Mouse (Mus musculus) C2C12 (cell line): Measurements from ENCODE around the gene Tmem98. TPM values are rescaled to one million over a fixed set of nuclear protein-coding genes. Genes with fewer than 3 reads are reported as not detected.

Experiments
- H3K27me3 ChIP-seq: one replicate; pipeline ENCODE4 v1.6.1; 2011; ENCODE audit not compliant: control insufficient read depth, insufficient read depth, insufficient read length
- H3K36me3 ChIP-seq: one replicate; pipeline ENCODE4 v1.6.1; 2011; ENCODE audit not compliant: control insufficient read depth, insufficient read depth
- H3K4me3 ChIP-seq: one replicate; pipeline ENCODE4 v1.5.1; 2011; ENCODE audit warnings: mild to moderate bottlenecking, control low read depth; ENCODE audit not compliant: poor library complexity, insufficient read depth, severe bottlenecking
- H3K79me2 ChIP-seq: one replicate; pipeline ENCODE4 v1.6.1; 2011; ENCODE audit not compliant: control insufficient read depth, insufficient read depth
- H3K79me3 ChIP-seq: one replicate; pipeline ENCODE4 v1.6.1; 2011; ENCODE audit warnings: low read depth, control low read depth
- H3ac ChIP-seq: one replicate; pipeline ENCODE3; 2011; ENCODE audit warnings: low read depth; ENCODE audit not compliant: control insufficient read depth, insufficient read length
- CEBPB ChIP-seq: IDR thresholded peaks from one replicate; pipeline ENCODE4 v1.6.1; 2011; ENCODE audit warnings: low read depth, mild to moderate bottlenecking, control low read depth, moderate library complexity
- CTCF ChIP-seq: IDR thresholded peaks from one replicate; pipeline ENCODE4 v1.5.1; 2011; ENCODE audit not compliant: control insufficient read depth, insufficient read depth, insufficient read length
- FOSL1 ChIP-seq: IDR thresholded peaks from one replicate; pipeline ENCODE4 v1.8.0; 2011; ENCODE audit warnings: mild to moderate bottlenecking, low read length; ENCODE audit not compliant: poor library complexity, insufficient read depth, severe bottlenecking
- MAX ChIP-seq: IDR thresholded peaks from one replicate; pipeline ENCODE4 v1.6.1; 2011; ENCODE audit warnings: mild to moderate bottlenecking, control low read depth
- MYOD1 ChIP-seq: IDR thresholded peaks from one replicate; pipeline ENCODE4 v1.6.1; 2011; ENCODE audit warnings: low read depth; ENCODE audit not compliant: control insufficient read depth, insufficient read length
- MYOG ChIP-seq: IDR thresholded peaks from one replicate; pipeline ENCODE4 v1.6.1; 2011; ENCODE audit not compliant: control insufficient read depth, insufficient read length; ENCODE audit errors: extremely low read depth
- USF1 ChIP-seq: IDR thresholded peaks from one replicate; pipeline ENCODE4 v1.6.1; 2011; ENCODE audit warnings: low read depth, mild to moderate bottlenecking, control low read depth, moderate library complexity
- polyA plus RNA-seq: library from polyadenylated mRNA; unstranded; fragments of >200 nt; fragmentation: generic; extraction: Trizol; gene quantifications from one replicate; pipeline ENCODE4 v1.2.1, GENCODE M21; 2012; ENCODE audit warnings: missing spikeins

The Tmem98 gene
- polyA plus RNA-seq, 1 experiment, result 93.3 TPM

- no peaks in the 10 kb centered on the region for H3K36me3 ChIP-seq
- H3K4me3 ChIP-seq, result no peak overlapping the region
- no peaks in the 10 kb centered on the region for H3K27me3 ChIP-seq
- H3K79me3 ChIP-seq, result no peaks in the 10 kb centered on the region
- TF ChIP-seq USF1 (no peak), MYOD1 (no peak), CEBPB (no peak), MAX (no peak), CTCF (no peak), MYOG (no peak), FOSL1 (no peak)
- H3ac ChIP-seq, result no peak overlapping the region
- H3K79me2 ChIP-seq, result no peaks in the 10 kb centered on the region
Measured at GRCm38 (mm10) chr11:80778157-80778556, 31.8 kb upstream of the Tmem98 start.

- H3K27me3 ChIP-seq, result no peaks in the 10 kb centered on the region
- peak overlapping the region; percentile 52 for H3ac ChIP-seq
- no peaks in the 10 kb centered on the region for H3K36me3 ChIP-seq
- TF ChIP-seq CTCF, result no peak
- no peak for TF ChIP-seq MAX
- TF ChIP-seq CEBPB, result no peak
- TF ChIP-seq MYOD1, result no peak
- no peak for TF ChIP-seq MYOG
- TF ChIP-seq USF1, result no peak
- no peak for TF ChIP-seq FOSL1
- H3K79me2 ChIP-seq, result no peaks in the 10 kb centered on the region
- no peaks in the 10 kb centered on the region for H3K79me3 ChIP-seq
- peak overlapping the region; percentile 48 for H3K4me3 ChIP-seq
Measured at GRCm38 (mm10) chr11:80778916-80779526, 31.0 kb upstream of the Tmem98 start.

- no peaks in the 10 kb centered on the region for H3K27me3 ChIP-seq
- TF ChIP-seq FOSL1 (no peak), MYOD1 (no peak), MAX (peak; percentile 63), USF1 (no peak), CEBPB (no peak), MYOG (no peak), CTCF (peak; percentile 98)
- H3K4me3 ChIP-seq, result peak within 1 kb of the TSS; percentile 48
- H3K36me3 ChIP-seq, result no peaks in the 10 kb centered on the region
- no peaks in the 10 kb centered on the region for H3K79me3 ChIP-seq
- H3ac ChIP-seq, result peak within 1 kb of the TSS; percentile 52
- H3K79me2 ChIP-seq, result no peaks in the 10 kb centered on the region
Measured at GRCm38 (mm10) chr11:80779527-80780344, 30.2 kb upstream of the Tmem98 start, which contains the start of gene Myo1d. Gene Myo1d (minus strand): TSS chr11:80780025.

DNA sequence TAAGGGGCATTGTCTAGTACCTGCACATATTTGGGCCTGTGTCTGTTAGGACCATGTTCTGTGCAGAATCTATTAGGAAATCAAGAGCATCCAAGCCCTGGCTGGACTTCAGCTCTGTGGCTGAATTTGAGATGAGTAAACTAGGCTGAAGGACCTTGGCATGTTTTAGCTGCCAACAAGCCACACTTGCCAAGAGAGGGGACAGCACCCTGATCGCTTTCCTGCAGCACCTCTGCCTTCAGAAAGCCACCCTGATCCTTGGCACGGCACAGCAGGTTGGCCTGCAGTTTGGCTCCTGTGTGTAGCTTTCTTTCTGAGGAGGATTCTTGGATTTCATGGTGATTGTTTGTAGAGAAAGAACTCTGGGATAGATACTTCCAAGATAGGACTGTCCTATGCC is 28.4 kb upstream of the Tmem98 start:
- Histone ChIP-seq H3K79me3 (no peaks in the 10 kb centered on the region), H3K4me3 (no peak overlapping the region), H3K36me3 (no peaks in the 10 kb centered on the region), H3K27me3 (no peaks in the 10 kb centered on the region), H3ac (no peak overlapping the region), H3K79me2 (no peaks in the 10 kb centered on the region)
- TF ChIP-seq MAX (no peak), USF1 (no peak), CEBPB (no peak), MYOG (no peak), MYOD1 (no peak), CTCF (no peak), FOSL1 (no peak)

GRCm38 (mm10) chr11:80783460-80783859 is 26.5 kb upstream of the Tmem98 start:
- Histone ChIP-seq H3K36me3 (no peaks in the 10 kb centered on the region), H3K79me3 (no peaks in the 10 kb centered on the region), H3ac (no peak overlapping the region), H3K27me3 (no peaks in the 10 kb centered on the region), H3K79me2 (no peaks in the 10 kb centered on the region), H3K4me3 (no peak overlapping the region)
- TF ChIP-seq MYOG, result no peak
- TF ChIP-seq USF1, result no peak
- TF ChIP-seq CTCF, result no peak
- TF ChIP-seq FOSL1, result no peak
- no peak for TF ChIP-seq MAX
- TF ChIP-seq CEBPB, result no peak
- no peak for TF ChIP-seq MYOD1
